Mouse (Mus musculus): Measurements from ENCODE around the gene Dab2.

GRCm38 (mm10) chr15:6260741-6261430, 38.7 kb upstream of the Dab2 start:
- TF ChIP-seq CTCF (IDR thresholded peaks at IDR 0.05; ENCODE audit: low read depth) (no peak), EP300 (optimal IDR thresholded peaks at IDR 0.05) (no peak)

Measured in stomach, postnatal 0 days (tissue).